Mouse (Mus musculus): ENCODE measurements around the gene Ypel3. TPM values are rescaled to one million over a fixed set of nuclear protein-coding genes. Genes with fewer than 3 reads are reported as not detected.
"Not testable (repeated sequence)": the region's sequence is repeated elsewhere in the genome, so short reads cannot be mapped to it uniquely, and the experiment has no call there.

Ypel3 gene
- total RNA-seq (2021): 100 to 1,000 TPM; 311 to 316 TPM

DNA sequence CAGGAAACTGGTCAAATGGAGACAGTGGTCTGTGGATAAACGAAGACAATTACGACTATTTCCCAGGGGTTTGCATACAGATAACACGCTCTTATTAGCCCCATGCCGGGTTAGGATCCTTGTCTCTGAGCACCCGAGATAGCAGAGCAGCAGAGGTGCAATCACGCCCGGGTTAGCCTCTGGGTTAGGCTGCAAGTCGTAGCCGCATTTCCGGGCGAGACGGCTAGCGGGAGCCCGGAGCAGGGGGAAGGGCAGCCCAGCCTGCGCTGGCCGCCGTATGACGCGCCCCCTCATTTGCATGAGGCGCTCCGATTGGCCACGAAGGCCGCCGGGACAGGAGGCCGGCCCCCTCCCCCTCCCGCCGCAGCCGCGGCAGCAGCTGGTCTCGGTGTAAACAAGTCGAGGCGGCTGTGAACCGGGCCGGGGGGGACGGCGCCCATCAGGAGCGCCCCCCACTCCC, at the start of gene Ypel3:
TSS of gene Ypel3 (plus strand) at position 358 of the 460 bp plus-strand sequence.
- peak; percentile 95 to 97 for DNase-seq (ENCODE audit: low spot score in 2 of 2)
- intact Hi-C loops (cut with DNase I): loop anchor here (2.0 to 10.0 kb wide), 4 partner anchors 14 to 212 kb away; partner anchors contain the start of gene Eif3c

DNA sequence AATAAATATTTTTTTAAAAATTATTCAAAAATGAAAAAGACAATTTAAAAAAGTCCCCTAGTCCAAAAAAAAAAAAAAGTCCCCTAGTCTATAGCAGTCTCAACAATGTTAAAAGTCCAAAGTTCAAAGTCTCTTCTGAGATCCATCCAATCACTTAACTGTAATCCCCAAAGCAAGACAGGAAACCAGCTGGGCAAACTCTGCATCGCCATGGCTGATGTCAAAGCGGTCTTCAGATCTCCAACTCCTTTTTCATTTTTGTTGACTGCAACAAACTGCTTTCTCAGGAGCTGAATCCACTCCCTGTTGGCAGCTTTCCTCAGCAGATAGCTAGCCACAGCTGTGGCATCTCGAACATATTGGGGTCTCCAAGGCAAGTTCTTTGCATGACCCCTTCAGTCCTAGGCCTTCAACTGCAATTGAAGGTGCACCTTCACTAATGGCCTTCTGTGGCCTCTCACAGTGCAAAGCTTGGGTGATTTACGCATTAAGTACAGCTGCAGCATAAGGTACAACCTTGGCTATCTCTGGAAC, 46.4 kb upstream of the Ypel3 start:
- intact Hi-C loops (cut with DNase I); DNase-seq (ENCODE audit: low spot score in 2 of 2): not testable (repeated sequence)

DNA sequence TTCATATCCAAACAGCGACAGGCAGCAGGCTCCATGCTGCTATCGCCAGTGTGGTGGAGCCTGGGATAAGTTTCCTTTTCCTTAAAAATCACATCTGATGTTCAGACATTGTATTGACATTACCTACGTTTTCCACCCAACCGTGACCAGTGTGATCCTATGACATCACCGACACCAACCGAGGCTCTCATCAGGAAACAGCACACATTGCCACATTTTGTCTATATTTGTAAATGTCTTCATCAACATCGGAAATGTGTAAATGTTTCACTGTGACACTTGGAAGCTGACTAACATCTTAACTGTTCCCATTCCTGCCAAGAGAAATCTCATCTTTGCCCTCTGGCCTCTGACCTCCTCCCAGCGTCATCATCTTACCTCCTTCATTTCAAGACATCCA, 40.6 kb upstream of the Ypel3 start:
- no peak for DNase-seq (ENCODE audit: low spot score in 2 of 2)
- intact Hi-C loops (cut with DNase I): no loop called here

DNA sequence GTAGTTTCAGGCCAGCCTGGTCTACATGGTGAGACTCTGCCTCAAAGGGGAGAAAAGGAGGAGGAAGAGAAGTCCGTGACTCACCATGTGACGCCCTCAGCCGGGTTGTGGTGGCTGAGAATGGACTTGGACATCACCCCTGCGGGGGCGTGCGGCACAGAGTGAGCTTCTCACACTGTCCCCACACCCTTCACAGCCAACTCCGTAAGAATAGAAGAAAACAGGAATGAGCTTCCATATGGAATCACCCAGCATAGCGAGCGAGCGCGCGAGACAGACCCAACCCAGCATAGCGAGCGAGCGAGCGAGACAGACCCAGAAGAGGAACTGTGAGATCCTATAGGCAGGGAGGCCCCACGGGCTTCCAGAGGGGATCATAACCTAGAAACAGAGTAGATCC, 37.2 kb upstream of the Ypel3 start:
- intact Hi-C loops (cut with DNase I): loop anchor here (1.0 to 2.0 kb wide), 3 partner anchors 19 to 35 kb away; no protein-coding TSS in a partner anchor
- DNase-seq (ENCODE audit: low spot score in 2 of 2): peak; percentile 44 to 93

GRCm38 (mm10) chr7:126740132-126740735, 36.5 kb upstream of the Ypel3 start:
- DNase-seq (ENCODE audit: low spot score in 2 of 2): no peak
- intact Hi-C loops (cut with DNase I): no loop called here

- intact Hi-C loops (cut with DNase I): no loop called here
- DNase-seq (ENCODE audit: low spot score in 2 of 2): no peak
Observed at GRCm38 (mm10) chr7:126740977-126741376, 35.8 kb upstream of the Ypel3 start.

GRCm38 (mm10) chr7:126741452-126741851, 35.3 kb upstream of the Ypel3 start:
- DNase-seq (ENCODE audit: low spot score in 2 of 2): no peak
- intact Hi-C loops (cut with DNase I): no loop called here

DNA sequence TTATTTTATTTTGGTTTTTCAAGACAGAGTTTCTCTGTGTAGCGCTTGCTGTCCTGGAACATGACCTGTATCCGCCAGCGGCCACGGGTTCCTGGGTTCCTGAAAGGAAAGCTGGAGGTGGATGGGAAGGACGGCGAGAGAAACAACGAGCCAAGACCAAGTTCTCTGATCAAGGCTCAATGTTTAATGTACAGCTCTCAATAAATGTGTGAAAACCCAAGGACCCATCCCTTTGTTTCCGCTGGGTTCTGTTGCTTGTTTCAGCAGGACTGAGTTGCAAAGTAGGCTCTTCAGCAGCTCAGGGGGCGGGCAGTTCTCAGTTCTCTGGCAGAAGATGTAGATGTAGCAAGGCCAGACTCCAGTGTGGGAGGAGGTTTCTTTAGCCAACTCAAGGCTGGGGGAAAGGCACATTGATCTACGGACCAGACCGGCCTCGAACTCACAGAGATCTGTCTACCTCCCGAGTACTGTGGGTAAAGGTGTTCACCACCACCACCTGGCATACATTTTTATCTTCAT, 34.7 kb upstream of the Ypel3 start:
- intact Hi-C loops (cut with DNase I): no loop called here
- peak in 1 of 2 experiments; percentile 56 for DNase-seq (ENCODE audit: low spot score in 2 of 2)

GRCm38 (mm10) chr7:126746066-126746465, 30.7 kb upstream of the Ypel3 start:
- peak; percentile 17 to 55 for DNase-seq (ENCODE audit: low spot score in 2 of 2)
- intact Hi-C loops (cut with DNase I): no loop called here

DNA sequence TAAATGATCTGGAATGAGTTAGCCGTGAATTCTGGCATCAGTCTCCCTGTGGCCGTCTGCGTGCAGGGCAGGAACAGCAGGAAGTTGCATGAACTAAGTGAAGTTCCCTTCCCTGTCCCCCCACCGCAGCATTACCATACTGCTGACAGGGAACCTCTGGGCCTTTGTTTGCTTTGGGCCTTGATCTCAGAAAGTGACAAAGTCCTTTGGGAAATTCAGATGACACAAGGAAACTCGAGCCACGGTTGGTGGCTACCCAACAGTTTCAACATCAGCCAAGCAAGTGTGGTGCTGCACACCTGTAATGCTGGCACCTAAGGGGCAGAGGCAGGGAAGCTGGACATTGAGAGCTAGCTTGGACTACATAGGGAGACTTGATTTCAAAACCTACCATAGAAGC, 30.0 kb upstream of the Ypel3 start:
- DNase-seq (ENCODE audit: low spot score in 2 of 2): no peak
- intact Hi-C loops (cut with DNase I): no loop called here

- no peak for DNase-seq (ENCODE audit: low spot score in 2 of 2)
- intact Hi-C loops (cut with DNase I): no loop called here
Observed at GRCm38 (mm10) chr7:126748824-126749223, 27.9 kb upstream of the Ypel3 start.

DNA sequence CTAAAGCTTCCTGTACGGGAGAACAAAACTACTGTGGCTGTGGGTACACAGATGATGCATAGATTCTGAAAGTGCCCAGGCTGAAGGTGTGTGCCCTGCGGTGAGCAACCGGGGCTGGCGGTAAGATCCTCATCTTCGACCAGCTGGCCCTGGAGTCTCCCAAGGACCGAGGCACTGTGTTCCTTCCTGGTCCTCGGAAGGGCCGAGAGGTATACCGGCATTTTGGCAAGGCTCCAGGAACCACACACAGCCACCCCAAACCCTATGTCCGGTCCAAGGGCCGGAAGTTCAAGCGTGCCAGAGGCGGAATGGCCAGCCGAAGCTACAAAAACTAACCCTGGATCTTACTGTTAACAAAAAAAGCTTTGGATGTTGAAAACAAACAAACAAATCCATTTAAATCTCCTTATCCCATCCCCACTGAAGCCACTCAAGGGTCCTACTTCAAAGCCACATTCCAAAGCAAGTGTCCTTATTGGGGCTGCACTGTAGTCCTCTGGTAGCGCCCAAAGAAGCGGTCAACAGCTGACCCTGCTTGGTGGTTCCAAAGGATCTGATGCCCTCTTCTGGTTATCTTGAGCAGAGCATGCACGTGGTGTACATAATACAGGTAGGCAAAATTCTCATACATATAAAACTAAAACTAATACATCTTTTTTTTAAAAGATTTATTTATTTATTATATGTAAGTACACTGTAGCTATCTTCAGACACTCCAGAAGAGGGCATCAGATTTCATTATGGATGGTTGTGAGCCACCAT, 27.0 kb upstream of the Ypel3 start:
- intact Hi-C loops (cut with DNase I): no loop called here
- no peak for DNase-seq (ENCODE audit: low spot score in 2 of 2)

DNA sequence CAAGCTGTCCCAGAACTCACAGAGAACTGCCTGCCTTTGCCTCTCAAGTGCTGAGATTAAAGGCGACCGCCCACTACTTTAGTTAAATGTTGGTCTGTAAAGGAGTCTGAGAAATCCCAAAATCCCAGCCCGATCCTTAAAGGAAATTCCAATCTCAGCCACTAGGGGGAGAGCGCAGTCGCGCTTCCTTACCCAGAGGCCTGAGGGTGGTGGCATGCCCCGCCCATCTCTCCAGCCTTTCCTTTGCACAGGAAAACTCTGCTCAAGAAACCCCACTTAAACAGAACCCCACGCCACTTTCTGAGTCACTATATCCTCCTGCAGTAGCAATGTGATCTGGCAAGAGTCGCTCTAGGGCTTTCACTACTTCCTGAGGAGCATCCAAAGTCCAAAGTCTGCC, 21.9 kb upstream of the Ypel3 start:
- intact Hi-C loops (cut with DNase I): loop anchor here (5.0 kb wide), 1 partner anchor 108 kb away; the partner anchor contains the start of gene Sgf29
- DNase-seq (ENCODE audit: low spot score in 2 of 2): peak; percentile 73 to 81

GRCm38 (mm10) chr7:126758539-126758938, 18.2 kb upstream of the Ypel3 start:
- no peak for DNase-seq (ENCODE audit: low spot score in 2 of 2)
- intact Hi-C loops (cut with DNase I): loop anchor here (5.0 kb wide), 1 partner anchor 111 kb away; the partner anchor contains the start of gene Sgf29

GRCm38 (mm10) chr7:126759050-126759671, 17.6 kb upstream of the Ypel3 start, which contains the start of gene Mapk3:
Mapk3 (plus strand) TSS chr7:126759601.
- peak; percentile 89 to 90 for DNase-seq (ENCODE audit: low spot score in 2 of 2)
- intact Hi-C loops (cut with DNase I): loop anchor here (5.0 kb wide), 1 partner anchor 112 kb away; the partner anchor contains the start of gene Sgf29

DNA sequence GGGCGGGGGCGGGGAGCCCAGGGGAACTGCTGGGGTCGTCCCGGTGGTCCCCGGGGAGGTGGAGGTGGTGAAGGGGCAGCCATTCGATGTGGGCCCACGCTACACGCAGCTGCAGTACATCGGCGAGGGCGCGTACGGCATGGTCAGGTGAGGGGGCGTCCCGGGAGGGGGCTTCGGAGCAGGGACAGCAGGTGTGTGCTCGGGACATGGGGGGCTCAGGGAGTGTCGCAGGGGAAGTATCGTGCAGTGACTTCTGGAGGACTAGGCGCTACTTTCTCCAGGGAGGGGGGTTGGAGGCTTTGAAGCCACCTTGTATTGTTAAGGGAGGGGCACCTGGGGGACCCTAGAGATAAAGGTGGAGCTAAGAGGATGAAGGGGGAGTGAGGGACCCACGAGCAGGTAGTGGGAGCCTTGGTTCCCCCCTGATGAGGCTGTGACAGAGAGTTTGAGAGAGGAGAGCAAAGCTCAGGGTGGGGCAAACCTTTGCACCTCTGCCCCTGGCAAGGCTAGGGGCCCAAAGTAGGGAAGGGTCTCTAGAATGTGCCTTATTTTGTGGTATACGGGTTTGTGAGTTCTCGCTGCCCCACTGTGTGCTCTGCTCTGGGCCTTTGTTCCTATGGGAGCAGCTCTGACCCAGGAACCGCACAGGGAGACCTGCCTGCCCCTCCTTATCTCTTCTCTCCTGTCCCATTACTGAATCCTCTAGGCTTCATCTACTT, 16.9 kb upstream of the Ypel3 start:
- DNase-seq (ENCODE audit: low spot score in 2 of 2): no peak
- intact Hi-C loops (cut with DNase I): loop anchor here (5.0 kb wide), 1 partner anchor 113 kb away; the partner anchor contains the start of gene Sgf29

GRCm38 (mm10) chr7:126760391-126760802, 16.4 kb upstream of the Ypel3 start:
- intact Hi-C loops (cut with DNase I): no loop called here
- no peak for DNase-seq (ENCODE audit: low spot score in 2 of 2)

GRCm38 (mm10) chr7:126760956-126761355, 15.8 kb upstream of the Ypel3 start:
- intact Hi-C loops (cut with DNase I): no loop called here
- DNase-seq (ENCODE audit: low spot score in 2 of 2): no peak

DNA sequence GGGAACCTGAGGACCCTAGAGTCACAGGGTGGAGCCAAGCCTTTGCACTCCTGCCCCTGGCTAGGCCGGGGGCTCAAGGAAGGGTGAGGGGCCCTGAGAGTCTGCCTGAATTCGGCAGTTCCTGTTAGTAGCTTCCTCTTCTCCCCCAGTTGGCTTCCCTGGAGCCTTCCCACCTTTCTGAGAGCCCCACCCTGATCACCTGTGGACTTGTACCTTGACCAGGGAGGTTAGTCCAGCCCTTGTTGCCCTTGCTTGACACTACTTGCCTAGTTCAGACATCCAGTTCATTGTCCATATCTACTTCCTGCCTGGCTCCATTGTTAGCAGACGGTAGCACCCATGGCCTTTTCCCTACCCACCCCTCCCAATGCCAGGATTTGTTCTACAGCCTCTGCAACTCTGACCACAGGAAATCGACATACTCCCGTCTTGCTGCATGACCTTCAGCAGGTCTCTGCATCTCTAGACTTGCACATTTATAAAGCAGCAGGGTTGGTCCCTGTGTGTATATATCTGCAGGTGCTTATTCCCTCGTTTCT, 15.2 kb upstream of the Ypel3 start:
- intact Hi-C loops (cut with DNase I): loop anchor here (1.0 to 2.0 kb wide), 3 partner anchors 15 to 57 kb away; partner anchors contain the start of gene Ypel3
- no peak for DNase-seq (ENCODE audit: low spot score in 2 of 2)
